Mouse (Mus musculus): ENCODE results near the gene Adcyap1r1.

- no peak for TF ChIP-seq CTCF (IDR thresholded peaks at IDR 0.05; ENCODE audit: extremely low read depth, insufficient read depth, low read length)
- no peak for TF ChIP-seq POLR2A (IDR thresholded peaks at IDR 0.05; ENCODE audit: extremely low read depth, insufficient read depth, low read length)
Measured at GRCm38 (mm10) chr6:55437919-55438318, 13.9 kb upstream of the Adcyap1r1 start.
